Mouse (Mus musculus) skeletal muscle tissue, adult 2 months (tissue): ENCODE measurements around the gene N6amt1.

Experiments used
- DNase-seq: peaks from one replicate; pipeline ENCODE4 v3.0.0-alpha.2; 2012; ENCODE audit warnings: low read depth, low spot score

N6amt1 gene

GRCm38 (mm10) chr16:87387444-87387977, 33.5 kb downstream of the N6amt1 start:
- DNase-seq, result no peak

- peak; percentile 19 for DNase-seq
Measured at GRCm38 (mm10) chr16:87393813-87394548, 40.0 kb downstream of the N6amt1 start.

GRCm38 (mm10) chr16:87405001-87405400, 51.0 kb downstream of the N6amt1 start:
- DNase-seq, result no peak
